Mouse (Mus musculus): ENCODE measurements around the gene Trim38.

- TF ChIP-seq FLI1 (IDR thresholded peaks at IDR 0.05; ENCODE audit: low read length) (no peak), GATA1 (IDR thresholded peaks at IDR 0.05; ENCODE audit: borderline replicate concordance, low read length) (no peak)
These were observed 31.0 kb upstream of the Trim38 start, which contains the start of gene Hist1h1c for GRCm38 (mm10) chr13:23738677-23739068.

All from megakaryocyte, embryonic 14.5 days (primary cell).